Mouse (Mus musculus): ENCODE results near the gene Wscd2. TPM values are rescaled to one million over a fixed set of nuclear protein-coding genes. Genes with fewer than 3 reads are reported as not detected.

Wscd2 gene
- polyA plus RNA-seq, 1 experiment from 2014 or later: 5.6 TPM

DNA sequence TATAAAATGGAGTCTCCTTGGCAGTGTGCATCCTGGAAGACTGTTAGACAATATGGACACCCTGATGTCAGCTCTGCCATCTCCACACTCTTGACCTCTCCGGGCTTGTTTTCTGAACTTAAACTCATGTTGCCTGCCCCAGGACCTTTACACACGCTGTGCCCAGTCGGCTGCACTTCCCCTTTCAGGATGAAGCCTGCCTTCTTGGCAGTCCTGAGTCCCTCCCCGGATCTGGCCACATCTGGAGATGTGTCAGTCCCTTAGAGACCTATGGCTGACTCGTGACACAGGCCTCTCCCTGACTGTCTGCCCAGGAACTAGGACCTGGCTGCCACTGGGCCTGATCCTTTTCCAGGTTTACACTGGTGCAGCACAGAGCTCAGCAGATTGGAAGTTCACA, 16.6 kb downstream of the Wscd2 start:
- H3K4me2 ChIP-seq: no peak overlapping the region
- no peaks in the 10 kb centered on the region for H3K9me3 ChIP-seq
- no peak for ATAC-seq (ENCODE audit: borderline replicate concordance, extremely low read depth, low FRiP score, low TSS enrichment)
- 76% methylated on average over 5 of the region's 5 CpGs for WGBS
- H3K4me1 ChIP-seq: 0 out of 2 replicates have a peak, but pooled peaks cover 5% of the 10 kb centered on the region
- H3K27ac ChIP-seq: no peak overlapping the region
- no peaks in the 10 kb centered on the region for H3K27me3 ChIP-seq
- no peak overlapping the region for H3K4me3 ChIP-seq
- no peak overlapping the region for H3K9ac ChIP-seq
- no peaks in the 10 kb centered on the region for H3K36me3 ChIP-seq

DNA sequence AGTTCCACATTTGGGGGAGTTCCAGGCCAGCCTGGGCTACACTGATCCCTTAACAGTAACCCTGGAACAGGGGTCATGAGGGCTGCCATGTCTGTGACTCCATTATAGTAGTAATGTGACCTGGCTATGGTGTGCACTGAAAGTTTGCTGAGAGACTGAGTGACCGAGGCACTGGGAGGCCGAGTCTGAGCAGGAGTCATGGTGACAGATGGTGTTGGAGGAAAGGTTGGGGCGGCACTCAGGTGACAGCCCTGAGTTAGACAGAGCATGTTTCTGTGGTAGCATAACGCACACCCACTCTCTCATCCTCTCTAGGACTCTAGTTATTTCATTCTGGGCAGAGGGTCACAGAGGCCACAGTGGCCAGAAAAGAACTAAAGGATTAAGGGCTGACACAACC, 19.0 kb downstream of the Wscd2 start:
- Histone ChIP-seq H3K9ac (no peak overlapping the region), H3K27ac (no peak overlapping the region), H3K27me3 (no peaks in the 10 kb centered on the region), H3K36me3 (no peaks in the 10 kb centered on the region), H3K9me3 (no peaks in the 10 kb centered on the region), H3K4me2 (no peak overlapping the region), H3K4me1 (peaks cover 12% of the 10 kb centered on the region; the same call in 1 of the 2 replicates), H3K4me3 (no peak overlapping the region)
- ATAC-seq (ENCODE audit: borderline replicate concordance, extremely low read depth, low FRiP score, low TSS enrichment): no peak
- 71% methylated on average over 4 of the region's 4 CpGs for WGBS

DNA sequence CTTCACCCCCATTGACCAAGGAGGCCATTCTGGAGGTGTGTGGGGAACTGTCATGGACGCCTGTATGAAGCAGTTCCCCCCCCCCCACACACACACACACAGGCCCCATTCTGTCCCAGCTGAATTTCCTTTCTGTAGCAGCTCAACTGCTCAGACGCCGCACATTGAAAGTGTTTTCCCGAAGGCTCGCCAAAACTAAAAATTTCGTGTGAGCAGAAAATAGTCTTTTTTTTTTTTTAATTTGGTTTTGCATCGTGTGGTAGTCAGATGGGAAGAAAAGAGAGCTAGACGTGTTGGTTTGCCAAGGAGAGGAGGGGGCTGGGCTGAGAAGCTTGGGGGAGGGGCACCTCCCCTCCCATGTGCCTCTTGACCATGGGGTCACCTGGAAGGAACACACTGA, 23.5 kb downstream of the Wscd2 start:
- Histone ChIP-seq H3K4me1 (peaks cover 20% of the 10 kb centered on the region), H3K27me3 (0 out of 2 replicates have a peak, but pooled peaks cover 3% of the 10 kb centered on the region), H3K36me3 (no peaks in the 10 kb centered on the region), H3K9ac (no peak overlapping the region), H3K27ac (no peak overlapping the region), H3K9me3 (no peaks in the 10 kb centered on the region), H3K4me3 (no peak overlapping the region), H3K4me2 (no peak overlapping the region)
- 45% methylated on average over 8 of the region's 8 CpGs for WGBS
- ATAC-seq (ENCODE audit: borderline replicate concordance, extremely low read depth, low FRiP score, low TSS enrichment): no peak

DNA sequence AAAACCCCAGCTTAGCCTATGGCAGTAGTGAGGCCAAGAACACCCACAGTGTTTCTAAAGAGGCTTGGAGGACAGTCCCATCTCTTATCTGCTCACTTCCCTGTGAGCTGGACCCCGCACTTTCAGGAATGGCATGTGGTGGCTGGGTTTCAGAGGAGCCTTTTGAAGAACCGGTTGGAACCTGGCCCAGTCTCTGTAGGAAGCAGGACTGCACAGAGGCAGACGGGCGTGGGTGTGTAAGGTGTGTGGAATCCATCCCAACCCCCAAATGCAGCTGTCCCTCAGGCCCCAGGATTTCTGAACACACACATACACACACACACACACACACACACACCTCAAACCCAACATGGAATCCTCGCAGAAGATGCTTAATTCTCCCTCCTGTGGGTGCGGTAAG, 23.9 kb downstream of the Wscd2 start:
- Histone ChIP-seq H3K4me1 (peaks cover 20% of the 10 kb centered on the region), H3K4me2 (no peak overlapping the region), H3K36me3 (no peaks in the 10 kb centered on the region), H3K9ac (no peak overlapping the region), H3K9me3 (no peaks in the 10 kb centered on the region), H3K4me3 (no peak overlapping the region), H3K27me3 (0 out of 2 replicates have a peak, but pooled peaks cover 3% of the 10 kb centered on the region), H3K27ac (no peak overlapping the region)
- 43% methylated on average over 6 of the region's 6 CpGs for WGBS
- no peak for ATAC-seq (ENCODE audit: borderline replicate concordance, extremely low read depth, low FRiP score, low TSS enrichment)

DNA sequence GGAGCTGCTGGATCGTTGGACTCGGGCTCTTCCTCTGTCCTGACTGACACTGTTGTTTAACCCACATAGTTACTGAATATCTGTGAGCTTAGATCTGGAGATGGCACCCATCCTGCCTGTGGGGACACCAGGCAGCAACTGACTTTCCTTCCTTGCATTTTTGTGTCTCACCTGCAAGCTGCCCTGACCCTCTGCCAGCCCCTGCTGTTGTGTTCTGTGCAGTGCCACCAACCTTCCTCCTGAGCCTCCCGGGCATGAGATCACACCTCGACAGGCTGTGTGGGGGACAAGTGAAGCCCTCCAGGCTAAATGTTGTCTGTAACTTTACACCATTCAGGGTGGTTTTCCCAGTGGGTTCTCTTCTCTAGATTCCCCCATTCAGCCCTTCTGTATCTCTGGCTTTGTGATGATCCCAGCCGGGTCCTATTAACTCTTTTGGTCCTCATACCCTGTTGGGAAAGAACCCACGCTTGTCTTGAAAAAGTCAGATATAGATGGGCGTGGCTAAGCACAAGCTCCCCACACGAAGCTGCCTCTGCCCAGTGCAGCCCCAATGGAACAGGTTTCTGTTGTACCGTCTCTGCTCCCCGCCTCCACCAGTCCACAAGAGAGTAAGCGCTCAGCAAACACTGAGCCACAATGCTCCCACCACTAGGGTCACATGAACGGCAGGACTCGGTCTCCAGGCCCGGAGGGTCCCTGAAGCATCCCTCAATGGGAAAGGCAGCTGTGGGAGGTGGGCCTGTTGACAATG, 26.2 kb downstream of the Wscd2 start:
- H3K9ac ChIP-seq: no peak overlapping the region
- H3K36me3 ChIP-seq: no peaks in the 10 kb centered on the region
- no peak overlapping the region for H3K27ac ChIP-seq
- 0 out of 2 replicates have a peak, but pooled peaks cover 3% of the 10 kb centered on the region for H3K27me3 ChIP-seq
- 0 out of 2 replicates have a peak overlapping the region, but pooled peaks have one; percentile 10 for H3K4me2 ChIP-seq
- 34% methylated on average over 14 of the region's 14 CpGs for WGBS
- ATAC-seq (ENCODE audit: borderline replicate concordance, extremely low read depth, low FRiP score, low TSS enrichment): peak; percentile 8; the same call in 1 of the 2 replicates
- no peak overlapping the region for H3K4me3 ChIP-seq
- H3K4me1 ChIP-seq: peaks cover 20% of the 10 kb centered on the region
- H3K9me3 ChIP-seq: no peaks in the 10 kb centered on the region

DNA sequence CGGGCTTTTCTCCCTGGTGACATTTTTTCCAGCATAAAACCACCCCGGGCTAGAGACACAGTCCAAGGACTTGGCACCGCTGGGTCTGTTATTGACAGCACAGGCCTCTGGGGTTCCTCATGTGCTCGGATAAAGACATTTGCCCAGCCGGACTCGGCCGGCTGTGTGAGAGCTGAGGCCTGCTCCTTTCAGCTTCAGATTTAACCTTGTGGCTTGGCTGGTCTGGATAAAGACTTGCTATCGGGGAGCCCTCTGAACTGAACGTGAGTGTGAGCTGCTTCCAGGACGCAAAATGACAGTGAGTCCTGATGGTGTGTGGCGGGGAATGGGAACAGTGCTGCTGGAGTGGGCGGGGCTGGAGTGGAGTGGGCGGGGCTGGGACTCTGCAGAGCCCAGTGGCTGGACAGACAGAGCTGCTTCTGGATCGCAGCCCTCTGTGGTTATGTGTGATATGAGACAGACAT, 26.8 kb downstream of the Wscd2 start:
- H3K4me2 ChIP-seq: 0 out of 2 replicates have a peak overlapping the region, but pooled peaks have one; percentile 10
- WGBS: 17% methylated on average over 14 of the region's 14 CpGs

DNA sequence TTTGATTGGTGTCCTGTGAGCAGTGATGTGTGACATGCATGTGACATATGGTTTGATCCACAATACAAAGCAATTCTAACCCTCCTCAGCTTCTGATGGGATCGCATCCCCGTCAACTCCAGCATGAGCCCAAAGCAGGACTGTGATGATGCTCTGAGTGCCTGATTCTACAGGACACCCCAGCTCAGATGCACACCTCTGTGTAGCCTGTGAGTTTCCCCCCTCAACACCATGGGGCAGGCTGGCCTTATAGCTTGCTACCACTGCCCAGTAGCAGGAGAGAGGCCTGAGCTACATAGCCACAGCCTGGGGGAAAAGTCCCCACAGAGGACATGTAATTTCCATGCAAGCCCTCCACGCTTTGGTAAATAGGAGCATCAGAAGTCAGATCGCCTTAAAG, 27.3 kb downstream of the Wscd2 start:
- no peak overlapping the region for H3K4me2 ChIP-seq
- no peak for ATAC-seq (ENCODE audit: borderline replicate concordance, extremely low read depth, low FRiP score, low TSS enrichment)
- H3K36me3 ChIP-seq: no peaks in the 10 kb centered on the region
- H3K27me3 ChIP-seq: 0 out of 2 replicates have a peak, but pooled peaks cover 3% of the 10 kb centered on the region
- H3K9me3 ChIP-seq: no peaks in the 10 kb centered on the region
- no peak overlapping the region for H3K9ac ChIP-seq
- H3K4me1 ChIP-seq: peaks cover 20% of the 10 kb centered on the region
- H3K27ac ChIP-seq: no peak overlapping the region
- H3K4me3 ChIP-seq: no peak overlapping the region
- 58% methylated on average over 4 of the region's 4 CpGs for WGBS

More for the DNA sequence above, 26.8 kb downstream of the Wscd2 start:
- Histone ChIP-seq H3K4me3 (no peak overlapping the region), H3K27ac (no peak overlapping the region), H3K9me3 (no peaks in the 10 kb centered on the region), H3K4me1 (peaks cover 20% of the 10 kb centered on the region), H3K9ac (no peak overlapping the region), H3K36me3 (no peaks in the 10 kb centered on the region), H3K27me3 (0 out of 2 replicates have a peak, but pooled peaks cover 3% of the 10 kb centered on the region)
- peak; percentile 84 for ATAC-seq (ENCODE audit: borderline replicate concordance, extremely low read depth, low FRiP score, low TSS enrichment)

DNA sequence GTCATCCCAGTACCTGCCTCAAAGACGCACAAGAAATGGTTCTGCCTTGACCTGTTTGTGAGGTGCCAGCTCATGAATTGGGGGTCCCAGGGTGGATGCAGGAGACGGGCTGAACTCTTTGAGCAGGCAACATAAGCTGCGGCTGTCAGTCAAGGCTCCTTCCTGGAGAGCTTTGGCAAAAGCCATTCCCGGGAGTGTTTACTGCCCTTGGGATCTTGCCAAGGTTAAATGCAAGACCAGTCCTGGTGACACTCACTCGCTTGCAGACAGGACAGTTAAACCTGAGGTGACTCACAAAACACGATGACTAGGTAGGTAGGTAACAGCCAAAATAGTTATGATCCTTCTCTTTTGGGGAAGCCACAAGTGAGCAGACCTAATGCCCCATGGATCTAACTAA, 30.9 kb downstream of the Wscd2 start:
- H3K27me3 ChIP-seq: 0 out of 2 replicates have a peak, but pooled peaks cover 3% of the 10 kb centered on the region

DNA sequence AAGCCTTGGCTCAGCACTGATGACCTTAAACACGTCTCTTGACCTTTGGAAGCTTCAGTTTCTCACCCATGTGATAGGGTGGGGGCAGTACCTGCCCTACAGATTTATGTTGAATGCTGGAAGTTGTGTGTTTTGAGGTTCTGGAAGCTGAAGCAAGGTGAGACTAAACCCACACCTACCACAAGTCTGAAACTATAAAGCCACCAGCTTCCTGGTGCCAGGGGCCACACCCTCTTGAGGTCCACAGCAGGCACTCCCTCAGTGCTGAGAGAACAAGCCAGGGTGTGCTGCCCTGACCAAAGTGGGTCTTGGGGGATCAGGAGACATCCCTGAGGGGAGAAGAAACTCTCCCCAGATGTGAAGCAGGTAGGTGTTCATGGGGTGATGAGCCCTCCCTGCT, 48.7 kb downstream of the Wscd2 start:
- H3K27ac ChIP-seq: no peak overlapping the region
- H3K4me2 ChIP-seq: no peak overlapping the region
- H3K4me1 ChIP-seq: no peaks in the 10 kb centered on the region
- no peaks in the 10 kb centered on the region for H3K9me3 ChIP-seq
- no peak overlapping the region for H3K9ac ChIP-seq
- H3K27me3 ChIP-seq: 0 out of 2 replicates have a peak, but pooled peaks cover 8% of the 10 kb centered on the region
- no peak for ATAC-seq (ENCODE audit: borderline replicate concordance, extremely low read depth, low FRiP score, low TSS enrichment)
- H3K4me3 ChIP-seq: no peak overlapping the region
- 59% methylated on average over 1 of the region's 1 CpGs for WGBS
- no peaks in the 10 kb centered on the region for H3K36me3 ChIP-seq

More for the DNA sequence above, 30.9 kb downstream of the Wscd2 start:
- H3K9ac ChIP-seq: no peak overlapping the region
- 57% methylated on average over 6 of the region's 6 CpGs for WGBS
- H3K27ac ChIP-seq: no peak overlapping the region
- peaks cover 12% of the 10 kb centered on the region; the same call in 1 of the 2 replicates for H3K4me1 ChIP-seq
- H3K4me3 ChIP-seq: no peak overlapping the region
- H3K4me2 ChIP-seq: no peak overlapping the region
- H3K9me3 ChIP-seq: no peaks in the 10 kb centered on the region
- ATAC-seq (ENCODE audit: borderline replicate concordance, extremely low read depth, low FRiP score, low TSS enrichment): no peak
- H3K36me3 ChIP-seq: no peaks in the 10 kb centered on the region

DNA sequence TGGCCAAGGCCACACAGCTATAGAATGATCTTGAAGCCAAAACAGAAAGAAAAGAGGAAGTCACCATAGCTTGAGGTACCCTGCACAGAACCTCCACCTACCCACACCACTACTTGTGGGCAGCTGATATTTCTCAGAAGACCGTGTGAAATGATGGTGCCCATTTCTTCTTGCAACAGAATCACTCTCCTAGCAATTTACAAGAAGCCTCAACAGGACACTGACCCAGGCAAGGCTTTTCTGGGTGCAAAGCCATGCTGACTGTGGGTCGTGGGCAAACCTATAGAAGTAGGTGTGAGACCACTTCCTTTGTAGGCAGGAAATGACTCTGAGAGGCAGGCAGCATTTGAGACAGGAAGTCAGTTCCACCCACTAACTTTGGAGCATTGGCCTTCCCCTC, 49.3 kb downstream of the Wscd2 start:
- ATAC-seq (ENCODE audit: borderline replicate concordance, extremely low read depth, low FRiP score, low TSS enrichment): no peak
- H3K4me3 ChIP-seq: no peak overlapping the region
- no peak overlapping the region for H3K9ac ChIP-seq
- no peak overlapping the region for H3K4me2 ChIP-seq
- 0 out of 2 replicates have a peak, but pooled peaks cover 8% of the 10 kb centered on the region for H3K27me3 ChIP-seq
- H3K4me1 ChIP-seq: no peaks in the 10 kb centered on the region
- no peaks in the 10 kb centered on the region for H3K9me3 ChIP-seq
- H3K27ac ChIP-seq: no peak overlapping the region
- 54% methylated on average over 2 of the region's 2 CpGs for WGBS
- no peaks in the 10 kb centered on the region for H3K36me3 ChIP-seq

DNA sequence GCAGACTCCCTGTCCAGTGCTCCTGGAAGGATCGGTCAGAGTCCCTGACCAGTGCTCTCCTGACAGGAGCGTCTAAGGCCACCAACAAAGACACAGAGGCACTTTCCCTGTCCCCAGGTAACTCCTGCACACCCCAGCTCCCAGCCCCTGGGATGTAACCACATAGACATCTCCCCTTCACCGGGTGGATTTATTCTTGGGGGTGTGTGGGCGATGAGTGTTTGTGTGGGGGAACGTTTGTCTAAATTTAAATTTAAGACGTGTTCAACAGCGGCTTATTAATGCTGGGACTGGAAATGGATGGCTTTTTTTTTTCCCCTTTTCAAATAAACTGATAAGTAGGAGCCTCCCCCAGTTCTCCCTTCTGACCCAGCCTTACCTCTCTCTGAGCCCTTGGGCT, 49.7 kb downstream of the Wscd2 start:
- H3K27me3 ChIP-seq: 0 out of 2 replicates have a peak, but pooled peaks cover 8% of the 10 kb centered on the region
- ATAC-seq (ENCODE audit: borderline replicate concordance, extremely low read depth, low FRiP score, low TSS enrichment): no peak
- 68% methylated on average over 7 of the region's 7 CpGs for WGBS

DNA sequence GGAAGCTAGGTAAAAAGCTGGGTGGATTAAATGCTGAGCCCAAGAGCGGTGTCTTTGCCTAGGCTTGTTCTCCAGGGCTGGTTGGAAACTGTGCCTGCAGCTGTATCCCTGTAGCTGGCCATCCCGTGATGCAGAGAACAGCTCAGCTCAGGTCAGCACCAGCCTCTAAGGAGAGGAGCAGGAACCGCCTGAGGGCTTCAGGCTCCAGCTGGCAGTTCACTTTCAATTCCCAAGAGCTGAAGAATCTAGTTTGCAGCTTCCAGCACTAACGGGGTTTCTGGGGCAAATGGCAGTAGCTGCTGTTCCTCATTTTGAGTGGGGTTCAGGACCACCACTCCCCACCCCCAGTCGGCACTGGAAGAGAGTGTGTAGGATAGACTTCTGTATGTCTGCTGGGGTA, 51.1 kb downstream of the Wscd2 start:
- no peak for ATAC-seq (ENCODE audit: borderline replicate concordance, extremely low read depth, low FRiP score, low TSS enrichment)
- Histone ChIP-seq H3K27me3 (0 out of 2 replicates have a peak, but pooled peaks cover 8% of the 10 kb centered on the region), H3K4me1 (no peaks in the 10 kb centered on the region), H3K4me2 (no peak overlapping the region), H3K9me3 (no peaks in the 10 kb centered on the region), H3K36me3 (no peaks in the 10 kb centered on the region), H3K27ac (no peak overlapping the region), H3K4me3 (no peak overlapping the region), H3K9ac (no peak overlapping the region)
- WGBS: 59% methylated on average over 5 of the region's 5 CpGs

More for the DNA sequence above, 49.7 kb downstream of the Wscd2 start:
- H3K9me3 ChIP-seq: no peaks in the 10 kb centered on the region
- H3K4me1 ChIP-seq: no peaks in the 10 kb centered on the region
- H3K36me3 ChIP-seq: no peaks in the 10 kb centered on the region
- no peak overlapping the region for H3K9ac ChIP-seq
- no peak overlapping the region for H3K4me3 ChIP-seq
- no peak overlapping the region for H3K4me2 ChIP-seq
- no peak overlapping the region for H3K27ac ChIP-seq

Data from lung, embryonic 15.5 days (tissue).